Mouse (Mus musculus): ENCODE results near the gene Tdrd3. TPM values are rescaled to one million over a fixed set of nuclear protein-coding genes. Genes with fewer than 3 reads are reported as not detected.

Gene Tdrd3
- polyA plus RNA-seq, 1 experiment from 2014 or later, result 39.4 TPM

DNA sequence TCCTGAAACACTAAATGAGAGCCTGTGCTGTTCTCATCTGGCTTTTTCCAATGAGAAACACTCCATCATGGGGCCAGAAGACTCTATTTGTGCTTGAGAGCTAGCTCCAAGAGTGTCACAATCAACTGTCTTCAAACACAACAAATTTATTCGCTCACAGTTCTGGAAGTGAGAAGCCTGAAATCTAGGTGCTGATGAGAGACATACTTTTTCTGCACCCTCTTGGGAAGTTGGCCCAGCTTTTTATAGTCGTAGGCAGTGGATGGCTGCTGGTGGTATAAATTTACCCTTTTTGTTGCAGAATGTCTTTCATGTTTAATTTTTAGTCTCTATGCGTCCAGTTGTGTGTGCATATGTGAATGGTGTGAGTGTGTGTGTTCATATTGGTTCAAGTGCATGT is 166.2 kb downstream of the Tdrd3 start:
- H3K4me2 ChIP-seq (replicated peaks), result no peak overlapping the region
- H3K4me1 ChIP-seq, result no peaks in the 10 kb centered on the region; the same call in 1 of the 2 replicates
- H3K9ac ChIP-seq (replicated peaks), result no peak overlapping the region
- no peaks in the 10 kb centered on the region for H3K9me3 ChIP-seq
- ATAC-seq (ENCODE audit: low FRiP score, low read depth), result no peak
- H3K27ac ChIP-seq (replicated peaks), result no peak overlapping the region
- 86% methylated on average over 3 of the region's 3 CpGs for WGBS
- no peak overlapping the region for H3K4me3 ChIP-seq
- no peaks in the 10 kb centered on the region for H3K36me3 ChIP-seq
- H3K27me3 ChIP-seq, result no peaks in the 10 kb centered on the region
